Mouse (Mus musculus) liver, embryonic 15.5 days (tissue): ENCODE measurements around the gene Prkci. TPM values are rescaled to one million over a fixed set of nuclear protein-coding genes. Genes with fewer than 3 reads are reported as not detected.

Experiments
- ATAC-seq: fragments of 200-750 bp; cut with Nextera tagmentation; 2 replicates; pipeline ENCODE4 v1.8.0; 2017; ENCODE audit warnings: moderate number of reproducible peaks, mild to moderate bottlenecking, moderate library complexity; ENCODE audit not compliant: insufficient read depth
- H3K27ac ChIP-seq: fragments of 300-500 bp; sonication (generic); replicated peaks from 2 replicates; pipeline ENCODE4 v1.5.1; 2015; ENCODE audit warnings: mild to moderate bottlenecking, inconsistent platforms
- H3K27me3 ChIP-seq: fragments of 300-500 bp; sonication (generic); 2 replicates; pipeline ENCODE4 v1.6.1; 2015; ENCODE audit warnings: mild to moderate bottlenecking, inconsistent platforms
- H3K36me3 ChIP-seq: fragments of 300-500 bp; sonication (generic); replicated peaks from 2 replicates; pipeline ENCODE4 v1.6.1; 2015; ENCODE audit warnings: moderate library complexity, mild to moderate bottlenecking, inconsistent platforms
- H3K4me1 ChIP-seq: fragments of 300-500 bp; sonication (generic); replicated peaks from 2 replicates; pipeline ENCODE4 v1.6.1; 2015; ENCODE audit warnings: inconsistent platforms
- H3K4me2 ChIP-seq: fragments of 300-500 bp; sonication (generic); 2 replicates; pipeline ENCODE4 v1.6.1; 2015; ENCODE audit warnings: moderate library complexity, mild to moderate bottlenecking, inconsistent platforms
- H3K4me3 ChIP-seq: fragments of 300-500 bp; sonication (generic); replicated peaks from 2 replicates; pipeline ENCODE4 v1.5.1; 2015; ENCODE audit warnings: mild to moderate bottlenecking, inconsistent platforms
- H3K9ac ChIP-seq: fragments of 300-500 bp; sonication (generic); 2 replicates; pipeline ENCODE4 v1.6.1; 2015; ENCODE audit warnings: moderate library complexity, mild to moderate bottlenecking, inconsistent platforms
- H3K9me3 ChIP-seq: fragments of 300-500 bp; sonication (generic); replicated peaks from 2 replicates; pipeline ENCODE4 v1.6.1; 2016; ENCODE audit warnings: inconsistent platforms
- WGBS: fragments of 180-500 bp; shearing (Covaris S2); methylation state at CpG from one replicate; pipeline ENCODE4 v1.1.7; 2015; ENCODE audit warnings: mixed read lengths; ENCODE audit not compliant: insufficient replicate concordance; 5-methylcytosine and 5-hydroxymethylcytosine counted together
- polyA plus RNA-seq: library from polyadenylated mRNA; unstranded; fragments of >200 nt; fragmentation: Nextera tagmentation; extraction: Ambion mirVana; gene quantifications from 2 replicates; pipeline ENCODE4 v1.2.1, GENCODE M21; 2015

Gene Prkci
- polyA plus RNA-seq, 1 experiment from 2014 or later = 5.1 TPM

- peak; percentile 14 for ATAC-seq
- Histone ChIP-seq H3K27ac (peak overlapping the region; percentile 56), H3K27me3 (no peaks in the 10 kb centered on the region), H3K4me3 (peak overlapping the region; percentile 88), H3K4me1 (peaks cover 39% of the 10 kb centered on the region), H3K9ac (peak overlapping the region; percentile 81), H3K9me3 (no peaks in the 10 kb centered on the region), H3K36me3 (no peaks in the 10 kb centered on the region), H3K4me2 (peak overlapping the region; percentile 95)
- 1% methylated on average over 49 of the region's 49 CpGs for WGBS
These were observed 546 bp downstream of the Prkci start for GRCm38 (mm10) chr3:30995899-30996687.

GRCm38 (mm10) chr3:30996688-30997014 lies 1.1 kb downstream of the Prkci start:
- WGBS = 16% methylated on average over 4 of the region's 4 CpGs
- Histone ChIP-seq H3K9ac (peak overlapping the region; percentile 81; the same call in 1 of the 2 replicates), H3K4me1 (peaks cover 45% of the 10 kb centered on the region), H3K4me2 (peak overlapping the region; percentile 95), H3K27me3 (no peaks in the 10 kb centered on the region), H3K27ac (no peak overlapping the region), H3K9me3 (no peaks in the 10 kb centered on the region), H3K4me3 (peak overlapping the region; percentile 88), H3K36me3 (no peaks in the 10 kb centered on the region)
- ATAC-seq = no peak

GRCm38 (mm10) chr3:30999401-31000017 lies 4.0 kb downstream of the Prkci start:
- Histone ChIP-seq H3K9me3 (no peaks in the 10 kb centered on the region), H3K4me1 (peaks cover 40% of the 10 kb centered on the region), H3K27me3 (no peaks in the 10 kb centered on the region), H3K9ac (no peak overlapping the region), H3K36me3 (0 out of 2 replicates have a peak, but pooled peaks cover 3% of the 10 kb centered on the region), H3K27ac (peak overlapping the region; percentile 45; the same call in 1 of the 2 replicates), H3K4me3 (no peak overlapping the region), H3K4me2 (no peak overlapping the region; the same call in 1 of the 2 replicates)
- no peak for ATAC-seq
- 63% methylated on average over 10 of the region's 10 CpGs for WGBS

GRCm38 (mm10) chr3:31000018-31000407 lies 4.5 kb downstream of the Prkci start:
- peaks cover 38% of the 10 kb centered on the region for H3K4me1 ChIP-seq
- H3K27ac ChIP-seq = peak overlapping the region; percentile 33; the same call in 1 of the 2 replicates
- no peak overlapping the region for H3K4me3 ChIP-seq
- 38% methylated on average over 4 of the region's 4 CpGs for WGBS
- H3K9me3 ChIP-seq = no peaks in the 10 kb centered on the region
- ATAC-seq = no peak
- no peak overlapping the region for H3K9ac ChIP-seq
- H3K27me3 ChIP-seq = no peaks in the 10 kb centered on the region
- 0 out of 2 replicates have a peak, but pooled peaks cover 3% of the 10 kb centered on the region for H3K36me3 ChIP-seq
- no peak overlapping the region for H3K4me2 ChIP-seq

GRCm38 (mm10) chr3:31001048-31001676 lies 5.6 kb downstream of the Prkci start:
- WGBS = 52% methylated on average over 3 of the region's 3 CpGs
- no peak overlapping the region for H3K27ac ChIP-seq
- no peak overlapping the region for H3K4me2 ChIP-seq
- H3K4me3 ChIP-seq = no peak overlapping the region
- no peaks in the 10 kb centered on the region for H3K9me3 ChIP-seq
- H3K36me3 ChIP-seq = 0 out of 2 replicates have a peak, but pooled peaks cover 3% of the 10 kb centered on the region
- peaks cover 30% of the 10 kb centered on the region for H3K4me1 ChIP-seq
- no peak for ATAC-seq
- no peak overlapping the region for H3K9ac ChIP-seq
- no peaks in the 10 kb centered on the region for H3K27me3 ChIP-seq

- WGBS = 68% methylated on average over 6 of the region's 6 CpGs
- H3K27me3 ChIP-seq = no peaks in the 10 kb centered on the region
- no peak for ATAC-seq
These were observed 9.0 kb downstream of the Prkci start for GRCm38 (mm10) chr3:31004320-31005209.

GRCm38 (mm10) chr3:31014374-31014773 lies 18.8 kb downstream of the Prkci start:
- no peak overlapping the region for H3K9ac ChIP-seq
- WGBS = 71% methylated on average over 2 of the region's 2 CpGs
- no peaks in the 10 kb centered on the region for H3K9me3 ChIP-seq
- no peaks in the 10 kb centered on the region for H3K36me3 ChIP-seq
- H3K4me2 ChIP-seq = no peak overlapping the region
- H3K4me1 ChIP-seq = peaks cover 10% of the 10 kb centered on the region; the same call in 1 of the 2 replicates
- no peak for ATAC-seq
- H3K27me3 ChIP-seq = no peaks in the 10 kb centered on the region
- H3K4me3 ChIP-seq = no peak overlapping the region
- H3K27ac ChIP-seq = no peak overlapping the region

More at GRCm38 (mm10) chr3:31004320-31005209, 9.0 kb downstream of the Prkci start:
- Histone ChIP-seq H3K9ac (no peak overlapping the region), H3K27ac (no peak overlapping the region), H3K4me1 (peaks cover 17% of the 10 kb centered on the region), H3K4me2 (no peak overlapping the region), H3K9me3 (no peaks in the 10 kb centered on the region), H3K36me3 (0 out of 2 replicates have a peak, but pooled peaks cover 3% of the 10 kb centered on the region), H3K4me3 (no peak overlapping the region)

GRCm38 (mm10) chr3:31015682-31016443 lies 20.3 kb downstream of the Prkci start:
- Histone ChIP-seq H3K4me2 (no peak overlapping the region), H3K9me3 (no peaks in the 10 kb centered on the region), H3K9ac (no peak overlapping the region), H3K27ac (no peak overlapping the region), H3K4me1 (peaks cover 10% of the 10 kb centered on the region; the same call in 1 of the 2 replicates), H3K36me3 (0 out of 2 replicates have a peak, but pooled peaks cover 4% of the 10 kb centered on the region), H3K4me3 (no peak overlapping the region), H3K27me3 (no peaks in the 10 kb centered on the region)
- no peak for ATAC-seq
- WGBS = 77% methylated on average over 10 of the region's 10 CpGs

- H3K4me2 ChIP-seq = no peak overlapping the region
- peaks cover 10% of the 10 kb centered on the region; the same call in 1 of the 2 replicates for H3K4me1 ChIP-seq
- H3K36me3 ChIP-seq = 0 out of 2 replicates have a peak, but pooled peaks cover 4% of the 10 kb centered on the region
- no peak for ATAC-seq
- H3K27me3 ChIP-seq = no peaks in the 10 kb centered on the region
- no peak overlapping the region for H3K4me3 ChIP-seq
- WGBS = 42% methylated on average over 9 of the region's 9 CpGs
- H3K9me3 ChIP-seq = no peaks in the 10 kb centered on the region
- no peak overlapping the region for H3K27ac ChIP-seq
- H3K9ac ChIP-seq = no peak overlapping the region
These were observed 21.1 kb downstream of the Prkci start for GRCm38 (mm10) chr3:31016594-31017196.
